Mouse (Mus musculus): Measurements from ENCODE around the gene Man2a1. TPM values are rescaled to one million over a fixed set of nuclear protein-coding genes. Genes with fewer than 3 reads are reported as not detected.
A peak's percentile ranks its signal among the peaks of the same experiment; 100 is the strongest.

Gene Man2a1
- 9.3 and 9.4 TPM in 2 replicates for polyA plus RNA-seq (2015; fragmentation: Nextera tagmentation; extraction: Ambion mirVana)

- H3K4me3 ChIP-seq: peak within 1 kb of the TSS; percentile 92
- no peaks in the 10 kb centered on the region for H3K27me3 ChIP-seq
- no peaks in the 10 kb centered on the region for H3K9me3 ChIP-seq
- H3K9ac ChIP-seq: peak within 1 kb of the TSS; percentile 95
- ATAC-seq (ENCODE audit: borderline replicate concordance, extremely low read depth, low FRiP score, low TSS enrichment): peak; percentile 96
- WGBS: under 1% methylated on average over 34 of the region's 69 CpGs
- H3K36me3 ChIP-seq: no peaks in the 10 kb centered on the region
- peak within 1 kb of the TSS; percentile 94 for H3K27ac ChIP-seq
- H3K4me1 ChIP-seq: peaks cover 37% of the 10 kb centered on the region
- peak within 1 kb of the TSS; percentile 74 for H3K4me2 ChIP-seq
Measured at GRCm38 (mm10) chr17:64600372-64601090, at the start of gene Man2a1. Gene Man2a1 (plus strand): TSS chr17:64600736.

- WGBS: 87% methylated on average over 10 of the region's 10 CpGs
- Histone ChIP-seq H3K9me3 (no peaks in the 10 kb centered on the region), H3K27ac (no peak overlapping the region), H3K36me3 (no peaks in the 10 kb centered on the region), H3K4me2 (no peak overlapping the region), H3K9ac (no peak overlapping the region), H3K27me3 (no peaks in the 10 kb centered on the region), H3K4me3 (no peak overlapping the region), H3K4me1 (no peaks in the 10 kb centered on the region)
- no peak for ATAC-seq (ENCODE audit: borderline replicate concordance, extremely low read depth, low FRiP score, low TSS enrichment)
Measured at GRCm38 (mm10) chr17:64553358-64553757, 47.2 kb upstream of the Man2a1 start.

GRCm38 (mm10) chr17:64554901-64555300 lies 45.6 kb upstream of the Man2a1 start:
- WGBS: 56% methylated on average over 3 of the region's 3 CpGs
- H3K4me1 ChIP-seq: peaks cover 5% of the 10 kb centered on the region; the same call in 1 of the 2 replicates

DNA sequence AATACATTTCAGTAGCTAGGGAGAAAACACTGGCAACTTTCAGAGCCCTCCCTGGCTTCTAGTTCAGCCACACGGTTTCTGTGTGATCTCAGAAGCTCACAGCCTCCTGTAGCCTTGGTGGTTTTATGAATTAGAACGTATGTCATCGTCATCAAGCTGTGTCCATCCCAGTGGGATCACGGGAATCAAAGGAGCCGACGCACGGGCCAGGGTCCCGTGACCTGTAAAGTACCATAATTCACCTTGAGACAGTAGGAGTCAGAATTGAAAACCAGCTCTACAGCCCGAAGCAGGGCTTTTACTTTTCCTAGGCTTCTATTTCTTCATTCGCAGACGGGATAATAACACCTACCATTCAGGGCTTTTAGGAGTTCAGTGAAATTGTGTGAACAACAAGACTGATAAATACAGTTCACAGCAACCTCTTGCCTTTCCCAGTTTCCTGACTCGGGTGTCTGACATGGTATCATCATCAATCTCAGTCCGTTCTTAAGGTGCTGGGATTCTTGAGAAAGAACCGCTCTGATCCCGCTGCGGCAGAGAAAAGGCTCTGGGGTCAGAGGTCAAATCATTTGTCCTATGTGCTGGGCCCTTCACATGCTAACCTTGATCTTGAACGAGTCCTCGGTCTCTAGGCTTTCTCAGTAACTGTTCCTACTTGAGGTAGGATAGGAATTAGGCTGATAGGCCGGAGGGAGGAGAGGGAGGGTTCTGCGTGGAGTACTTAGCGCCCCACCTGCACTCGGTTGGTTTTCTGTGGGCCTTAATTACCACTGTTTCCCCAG lies 43.7 kb upstream of the Man2a1 start:
- Histone ChIP-seq H3K27me3 (no peaks in the 10 kb centered on the region), H3K4me1 (peaks cover 5% of the 10 kb centered on the region; the same call in 1 of the 2 replicates), H3K27ac (no peak overlapping the region), H3K4me3 (no peak overlapping the region), H3K9me3 (no peaks in the 10 kb centered on the region), H3K36me3 (no peaks in the 10 kb centered on the region), H3K9ac (no peak overlapping the region), H3K4me2 (no peak overlapping the region)
- WGBS: 85% methylated on average over 22 of the region's 22 CpGs
- no peak for ATAC-seq (ENCODE audit: borderline replicate concordance, extremely low read depth, low FRiP score, low TSS enrichment)

More at GRCm38 (mm10) chr17:64554901-64555300, 45.6 kb upstream of the Man2a1 start:
- H3K4me3 ChIP-seq: no peak overlapping the region
- H3K27me3 ChIP-seq: no peaks in the 10 kb centered on the region
- H3K27ac ChIP-seq: no peak overlapping the region
- no peak overlapping the region for H3K9ac ChIP-seq
- H3K9me3 ChIP-seq: no peaks in the 10 kb centered on the region
- H3K4me2 ChIP-seq: no peak overlapping the region
- ATAC-seq (ENCODE audit: borderline replicate concordance, extremely low read depth, low FRiP score, low TSS enrichment): no peak
- no peaks in the 10 kb centered on the region for H3K36me3 ChIP-seq

GRCm38 (mm10) chr17:64558994-64559540 lies 41.5 kb upstream of the Man2a1 start:
- 0 out of 2 replicates have a peak overlapping the region, but pooled peaks have one; percentile 29 for H3K27ac ChIP-seq
- WGBS: 3% methylated on average over 4 of the region's 4 CpGs
- no peaks in the 10 kb centered on the region for H3K36me3 ChIP-seq
- H3K9ac ChIP-seq: no peak overlapping the region
- H3K9me3 ChIP-seq: no peaks in the 10 kb centered on the region
- H3K27me3 ChIP-seq: no peaks in the 10 kb centered on the region
- peaks cover 5% of the 10 kb centered on the region; the same call in 1 of the 2 replicates for H3K4me1 ChIP-seq
- H3K4me2 ChIP-seq: peak overlapping the region; percentile 35
- ATAC-seq (ENCODE audit: borderline replicate concordance, extremely low read depth, low FRiP score, low TSS enrichment): peak; percentile 75; the same call in 1 of the 2 replicates
- H3K4me3 ChIP-seq: peak overlapping the region; percentile 9; the same call in 1 of the 2 replicates

DNA sequence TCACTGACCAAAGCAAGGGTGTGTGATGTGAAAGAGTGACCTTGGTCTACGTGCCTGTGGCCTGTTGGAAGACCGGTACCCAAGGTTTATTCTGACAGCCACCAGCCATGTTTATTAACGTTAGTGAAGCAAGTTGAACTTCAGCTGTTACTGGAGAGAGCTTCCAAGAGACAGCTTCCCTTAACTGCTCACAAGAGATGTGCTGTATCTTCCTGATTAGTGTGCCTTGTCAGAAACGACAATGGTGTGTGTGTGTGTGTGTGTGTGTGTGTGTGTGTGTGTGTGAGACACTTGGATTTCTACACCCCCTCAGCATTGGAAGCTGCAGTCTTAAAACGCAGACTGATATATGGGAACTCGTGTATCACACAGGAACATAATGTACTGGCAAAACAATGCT lies 34.1 kb upstream of the Man2a1 start:
- H3K9me3 ChIP-seq: no peaks in the 10 kb centered on the region
- H3K27ac ChIP-seq: no peak overlapping the region
- ATAC-seq (ENCODE audit: borderline replicate concordance, extremely low read depth, low FRiP score, low TSS enrichment): no peak
- H3K4me2 ChIP-seq: no peak overlapping the region
- no peak overlapping the region for H3K4me3 ChIP-seq
- no peaks in the 10 kb centered on the region for H3K4me1 ChIP-seq
- WGBS: 57% methylated on average over 6 of the region's 6 CpGs
- H3K9ac ChIP-seq: no peak overlapping the region
- H3K36me3 ChIP-seq: no peaks in the 10 kb centered on the region
- H3K27me3 ChIP-seq: no peaks in the 10 kb centered on the region

GRCm38 (mm10) chr17:64567546-64567945 lies 33.0 kb upstream of the Man2a1 start:
- Histone ChIP-seq H3K4me2 (no peak overlapping the region), H3K4me3 (no peak overlapping the region), H3K9ac (no peak overlapping the region), H3K36me3 (no peaks in the 10 kb centered on the region), H3K27me3 (no peaks in the 10 kb centered on the region), H3K27ac (no peak overlapping the region), H3K4me1 (no peaks in the 10 kb centered on the region), H3K9me3 (no peaks in the 10 kb centered on the region)
- ATAC-seq (ENCODE audit: borderline replicate concordance, extremely low read depth, low FRiP score, low TSS enrichment): no peak
- 76% methylated on average over 3 of the region's 3 CpGs for WGBS

DNA sequence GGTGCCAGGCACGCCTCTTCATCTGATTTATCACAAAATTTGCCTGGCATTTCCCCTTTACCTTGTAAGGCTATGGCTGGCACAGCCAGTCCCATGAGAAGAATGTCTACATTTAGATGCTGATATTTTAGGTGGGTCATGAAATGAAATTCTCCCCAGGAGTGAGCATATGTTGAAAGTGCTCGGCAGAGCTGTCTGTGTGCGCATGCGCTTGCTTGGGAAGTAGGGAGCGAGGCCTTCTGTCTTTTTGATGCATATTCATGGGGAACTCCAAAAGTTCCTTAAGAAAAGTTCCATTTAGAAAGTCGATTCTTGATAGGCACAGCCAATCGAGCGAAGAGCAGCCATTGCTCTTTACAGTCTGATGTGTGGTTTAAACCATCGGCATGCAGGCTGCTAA lies 26.6 kb upstream of the Man2a1 start:
- 89% methylated on average over 9 of the region's 9 CpGs for WGBS
- peaks cover 5% of the 10 kb centered on the region; the same call in 1 of the 2 replicates for H3K4me1 ChIP-seq
- ATAC-seq (ENCODE audit: borderline replicate concordance, extremely low read depth, low FRiP score, low TSS enrichment): no peak

DNA sequence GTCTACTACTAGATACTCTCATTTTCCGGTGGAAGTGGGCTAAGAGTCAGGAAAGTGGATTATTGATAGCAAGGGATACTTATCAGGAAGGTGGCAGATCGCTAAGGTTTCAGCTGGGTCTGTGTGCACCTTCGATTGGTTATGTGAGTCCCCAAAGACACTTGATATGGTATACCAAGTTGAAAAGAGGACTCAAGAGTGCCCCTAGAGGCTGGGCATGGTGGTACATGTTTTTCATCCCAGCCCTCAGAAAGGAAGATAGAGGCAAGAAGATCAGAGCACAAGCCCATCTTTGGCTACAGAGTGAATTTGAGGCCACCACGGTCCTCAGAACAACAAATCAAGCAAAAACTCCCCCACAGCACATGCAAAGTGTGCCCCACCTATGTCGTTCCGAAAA lies 25.3 kb upstream of the Man2a1 start:
- Histone ChIP-seq H3K27ac (no peak overlapping the region), H3K4me2 (no peak overlapping the region), H3K27me3 (no peaks in the 10 kb centered on the region), H3K4me3 (no peak overlapping the region), H3K36me3 (no peaks in the 10 kb centered on the region), H3K9ac (no peak overlapping the region), H3K4me1 (peaks cover 5% of the 10 kb centered on the region; the same call in 1 of the 2 replicates), H3K9me3 (no peaks in the 10 kb centered on the region)
- no peak for ATAC-seq (ENCODE audit: borderline replicate concordance, extremely low read depth, low FRiP score, low TSS enrichment)
- 78% methylated on average over 6 of the region's 6 CpGs for WGBS

More for the DNA sequence above, 26.6 kb upstream of the Man2a1 start:
- no peaks in the 10 kb centered on the region for H3K9me3 ChIP-seq
- H3K27me3 ChIP-seq: no peaks in the 10 kb centered on the region
- H3K4me3 ChIP-seq: no peak overlapping the region
- no peak overlapping the region for H3K27ac ChIP-seq
- H3K4me2 ChIP-seq: no peak overlapping the region
- H3K36me3 ChIP-seq: no peaks in the 10 kb centered on the region
- H3K9ac ChIP-seq: no peak overlapping the region

DNA sequence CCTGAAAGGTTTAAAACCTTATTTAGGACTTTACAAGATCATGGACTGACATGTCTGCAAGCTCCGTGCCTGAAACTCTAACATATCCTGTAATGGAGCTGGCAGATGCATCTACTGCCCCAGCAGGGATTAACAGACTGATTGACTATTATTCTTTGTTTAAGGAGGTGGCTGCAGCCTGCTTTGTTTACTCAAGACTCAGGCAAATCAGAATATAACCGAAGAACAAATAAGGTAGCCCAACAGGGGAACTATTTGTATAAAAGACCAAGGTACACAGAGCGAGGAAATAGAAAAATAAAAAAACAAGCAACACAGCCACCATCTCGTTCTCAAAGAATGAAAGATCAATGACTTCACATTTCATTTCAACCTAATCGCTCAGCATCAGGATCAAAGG lies 23.1 kb upstream of the Man2a1 start:
- Histone ChIP-seq H3K4me2 (no peak overlapping the region), H3K9ac (no peak overlapping the region), H3K9me3 (no peaks in the 10 kb centered on the region), H3K4me3 (no peak overlapping the region), H3K4me1 (peaks cover 5% of the 10 kb centered on the region; the same call in 1 of the 2 replicates), H3K36me3 (no peaks in the 10 kb centered on the region), H3K27me3 (no peaks in the 10 kb centered on the region), H3K27ac (no peak overlapping the region)
- no peak for ATAC-seq (ENCODE audit: borderline replicate concordance, extremely low read depth, low FRiP score, low TSS enrichment)
- WGBS: 22% methylated on average over 5 of the region's 5 CpGs

GRCm38 (mm10) chr17:64578346-64578745 lies 22.2 kb upstream of the Man2a1 start:
- Histone ChIP-seq H3K4me3 (no peak overlapping the region), H3K4me2 (no peak overlapping the region), H3K27me3 (no peaks in the 10 kb centered on the region), H3K9me3 (no peaks in the 10 kb centered on the region), H3K36me3 (no peaks in the 10 kb centered on the region), H3K4me1 (peaks cover 5% of the 10 kb centered on the region; the same call in 1 of the 2 replicates), H3K9ac (no peak overlapping the region), H3K27ac (no peak overlapping the region)
- 12% methylated on average over 4 of the region's 4 CpGs for WGBS
- ATAC-seq (ENCODE audit: borderline replicate concordance, extremely low read depth, low FRiP score, low TSS enrichment): no peak
